Mouse (Mus musculus): ENCODE results near the gene Sync. TPM values are rescaled to one million over a fixed set of nuclear protein-coding genes. Genes with fewer than 3 reads are reported as not detected.
A peak's percentile ranks its signal among the peaks of the same experiment; 100 is the strongest.

Sync gene
- polyA plus RNA-seq, 1 experiment from 2014 or later = 0.85 TPM

GRCm38 (mm10) chr4:129288067-129288466 is 650 bp downstream of the Sync start:
- H3K9ac ChIP-seq (ENCODE audit: low read depth, low read length) = no peak overlapping the region
- 29% methylated on average over 3 of the region's 3 CpGs for WGBS

GRCm38 (mm10) chr4:129289671-129290070 is 2.3 kb downstream of the Sync start:
- Histone ChIP-seq H3K27me3 (ENCODE audit: control insufficient read depth, insufficient read depth, low read depth, low read length) (no peaks in the 10 kb centered on the region; the same call in 1 of the 2 replicates), H3K9me3 (replicated peaks; ENCODE audit: control insufficient read depth, low read length, poor library complexity, severe bottlenecking) (no peaks in the 10 kb centered on the region), H3K4me2 (ENCODE audit: low read length) (no peak overlapping the region), H3K9ac (ENCODE audit: low read depth, low read length) (no peak overlapping the region), H3K36me3 (ENCODE audit: control insufficient read depth, insufficient read depth, low read length) (no peaks in the 10 kb centered on the region), H3K4me3 (ENCODE audit: low read depth, low read length) (no peak overlapping the region), H3K4me1 (ENCODE audit: control insufficient read depth, insufficient read depth, low read length) (peaks cover 11% of the 10 kb centered on the region), H3K27ac (ENCODE audit: low read length) (no peak overlapping the region)
- WGBS = 94% methylated on average over 8 of the region's 8 CpGs
- no peak for ATAC-seq

More at GRCm38 (mm10) chr4:129288067-129288466, 650 bp downstream of the Sync start:
- H3K4me2 ChIP-seq (ENCODE audit: low read length) = peak overlapping the region; percentile 85
- no peaks in the 10 kb centered on the region for H3K9me3 ChIP-seq (replicated peaks; ENCODE audit: control insufficient read depth, low read length, poor library complexity, severe bottlenecking)
- H3K36me3 ChIP-seq (ENCODE audit: control insufficient read depth, insufficient read depth, low read length) = no peaks in the 10 kb centered on the region
- ATAC-seq = no peak
- peaks cover 11% of the 10 kb centered on the region for H3K4me1 ChIP-seq (ENCODE audit: control insufficient read depth, insufficient read depth, low read length)
- H3K27me3 ChIP-seq (ENCODE audit: control insufficient read depth, insufficient read depth, low read depth, low read length) = no peaks in the 10 kb centered on the region; the same call in 1 of the 2 replicates
- H3K27ac ChIP-seq (ENCODE audit: low read length) = no peak overlapping the region
- H3K4me3 ChIP-seq (ENCODE audit: low read depth, low read length) = peak overlapping the region; percentile 49; the same call in 1 of the 2 replicates

- Histone ChIP-seq H3K36me3 (ENCODE audit: control insufficient read depth, insufficient read depth, low read length) (no peaks in the 10 kb centered on the region), H3K27me3 (ENCODE audit: control insufficient read depth, insufficient read depth, low read depth, low read length) (no peaks in the 10 kb centered on the region), H3K27ac (ENCODE audit: low read length) (no peak overlapping the region), H3K4me1 (ENCODE audit: control insufficient read depth, insufficient read depth, low read length) (no peaks in the 10 kb centered on the region), H3K9me3 (replicated peaks; ENCODE audit: control insufficient read depth, low read length, poor library complexity, severe bottlenecking) (no peaks in the 10 kb centered on the region), H3K9ac (ENCODE audit: low read depth, low read length) (no peak overlapping the region), H3K4me3 (ENCODE audit: low read depth, low read length) (no peak overlapping the region), H3K4me2 (ENCODE audit: low read length) (no peak overlapping the region)
- 66% methylated on average over 7 of the region's 7 CpGs for WGBS
- ATAC-seq = no peak
Measured at GRCm38 (mm10) chr4:129292831-129293230, 5.4 kb downstream of the Sync start.

GRCm38 (mm10) chr4:129293702-129294101 is 6.3 kb downstream of the Sync start:
- Histone ChIP-seq H3K27ac (ENCODE audit: low read length) (no peak overlapping the region), H3K4me1 (ENCODE audit: control insufficient read depth, insufficient read depth, low read length) (no peaks in the 10 kb centered on the region), H3K4me3 (ENCODE audit: low read depth, low read length) (no peak overlapping the region), H3K9ac (ENCODE audit: low read depth, low read length) (no peak overlapping the region), H3K36me3 (ENCODE audit: control insufficient read depth, insufficient read depth, low read length) (no peaks in the 10 kb centered on the region), H3K4me2 (ENCODE audit: low read length) (no peak overlapping the region), H3K27me3 (ENCODE audit: control insufficient read depth, insufficient read depth, low read depth, low read length) (no peaks in the 10 kb centered on the region), H3K9me3 (replicated peaks; ENCODE audit: control insufficient read depth, low read length, poor library complexity, severe bottlenecking) (no peaks in the 10 kb centered on the region)
- 32% methylated on average over 16 of the region's 16 CpGs for WGBS
- no peak for ATAC-seq

GRCm38 (mm10) chr4:129295188-129295587 is 7.8 kb downstream of the Sync start:
- no peaks in the 10 kb centered on the region for H3K9me3 ChIP-seq (replicated peaks; ENCODE audit: control insufficient read depth, low read length, poor library complexity, severe bottlenecking)
- no peaks in the 10 kb centered on the region for H3K36me3 ChIP-seq (ENCODE audit: control insufficient read depth, insufficient read depth, low read length)
- H3K27me3 ChIP-seq (ENCODE audit: control insufficient read depth, insufficient read depth, low read depth, low read length) = no peaks in the 10 kb centered on the region
- H3K9ac ChIP-seq (ENCODE audit: low read depth, low read length) = no peak overlapping the region
- no peak for ATAC-seq
- H3K4me2 ChIP-seq (ENCODE audit: low read length) = no peak overlapping the region
- 88% methylated on average over 2 of the region's 2 CpGs for WGBS
- no peak overlapping the region for H3K4me3 ChIP-seq (ENCODE audit: low read depth, low read length)
- H3K4me1 ChIP-seq (ENCODE audit: control insufficient read depth, insufficient read depth, low read length) = no peaks in the 10 kb centered on the region
- no peak overlapping the region for H3K27ac ChIP-seq (ENCODE audit: low read length)

- H3K4me2 ChIP-seq (ENCODE audit: low read length) = no peak overlapping the region
- no peaks in the 10 kb centered on the region for H3K4me1 ChIP-seq (ENCODE audit: control insufficient read depth, insufficient read depth, low read length)
- no peak overlapping the region for H3K9ac ChIP-seq (ENCODE audit: low read depth, low read length)
- no peaks in the 10 kb centered on the region for H3K9me3 ChIP-seq (replicated peaks; ENCODE audit: control insufficient read depth, low read length, poor library complexity, severe bottlenecking)
- H3K36me3 ChIP-seq (ENCODE audit: control insufficient read depth, insufficient read depth, low read length) = no peaks in the 10 kb centered on the region
- H3K4me3 ChIP-seq (ENCODE audit: low read depth, low read length) = no peak overlapping the region
- 94% methylated on average over 7 of the region's 7 CpGs for WGBS
- no peak for ATAC-seq
- H3K27me3 ChIP-seq (ENCODE audit: control insufficient read depth, insufficient read depth, low read depth, low read length) = no peaks in the 10 kb centered on the region
- no peak overlapping the region for H3K27ac ChIP-seq (ENCODE audit: low read length)
Measured at GRCm38 (mm10) chr4:129296066-129296465, 8.6 kb downstream of the Sync start.

GRCm38 (mm10) chr4:129297724-129298123 is 10.3 kb downstream of the Sync start:
- no peak overlapping the region for H3K27ac ChIP-seq (ENCODE audit: low read length)
- H3K4me3 ChIP-seq (ENCODE audit: low read depth, low read length) = no peak overlapping the region
- ATAC-seq = no peak
- H3K9me3 ChIP-seq (replicated peaks; ENCODE audit: control insufficient read depth, low read length, poor library complexity, severe bottlenecking) = no peaks in the 10 kb centered on the region
- no peak overlapping the region for H3K9ac ChIP-seq (ENCODE audit: low read depth, low read length)
- H3K27me3 ChIP-seq (ENCODE audit: control insufficient read depth, insufficient read depth, low read depth, low read length) = no peaks in the 10 kb centered on the region
- no peaks in the 10 kb centered on the region for H3K36me3 ChIP-seq (ENCODE audit: control insufficient read depth, insufficient read depth, low read length)
- no peak overlapping the region for H3K4me2 ChIP-seq (ENCODE audit: low read length)
- H3K4me1 ChIP-seq (ENCODE audit: control insufficient read depth, insufficient read depth, low read length) = no peaks in the 10 kb centered on the region
- WGBS = 93% methylated on average over 4 of the region's 4 CpGs

GRCm38 (mm10) chr4:129299121-129299520 is 11.7 kb downstream of the Sync start:
- no peak for ATAC-seq
- H3K36me3 ChIP-seq (ENCODE audit: control insufficient read depth, insufficient read depth, low read length) = no peaks in the 10 kb centered on the region
- H3K27me3 ChIP-seq (ENCODE audit: control insufficient read depth, insufficient read depth, low read depth, low read length) = no peaks in the 10 kb centered on the region
- H3K4me3 ChIP-seq (ENCODE audit: low read depth, low read length) = no peak overlapping the region
- H3K9me3 ChIP-seq (replicated peaks; ENCODE audit: control insufficient read depth, low read length, poor library complexity, severe bottlenecking) = no peaks in the 10 kb centered on the region
- H3K27ac ChIP-seq (ENCODE audit: low read length) = no peak overlapping the region
- no peak overlapping the region for H3K4me2 ChIP-seq (ENCODE audit: low read length)
- H3K9ac ChIP-seq (ENCODE audit: low read depth, low read length) = no peak overlapping the region
- 57% methylated on average over 10 of the region's 10 CpGs for WGBS
- no peaks in the 10 kb centered on the region for H3K4me1 ChIP-seq (ENCODE audit: control insufficient read depth, insufficient read depth, low read length)

- no peak for ATAC-seq
- Histone ChIP-seq H3K9me3 (replicated peaks; ENCODE audit: control insufficient read depth, low read length, poor library complexity, severe bottlenecking) (no peaks in the 10 kb centered on the region), H3K4me3 (ENCODE audit: low read depth, low read length) (no peak overlapping the region), H3K9ac (ENCODE audit: low read depth, low read length) (no peak overlapping the region), H3K27me3 (ENCODE audit: control insufficient read depth, insufficient read depth, low read depth, low read length) (no peaks in the 10 kb centered on the region), H3K4me2 (ENCODE audit: low read length) (no peak overlapping the region), H3K27ac (ENCODE audit: low read length) (no peak overlapping the region), H3K36me3 (ENCODE audit: control insufficient read depth, insufficient read depth, low read length) (peaks cover 6% of the 10 kb centered on the region; the same call in 1 of the 2 replicates), H3K4me1 (ENCODE audit: control insufficient read depth, insufficient read depth, low read length) (no peaks in the 10 kb centered on the region)
- WGBS = 69% methylated on average over 5 of the region's 5 CpGs
Measured at GRCm38 (mm10) chr4:129303401-129303800, 16.0 kb downstream of the Sync start.

Data from midbrain, embryonic 16.5 days (tissue).